In the genomic region with DNA sequence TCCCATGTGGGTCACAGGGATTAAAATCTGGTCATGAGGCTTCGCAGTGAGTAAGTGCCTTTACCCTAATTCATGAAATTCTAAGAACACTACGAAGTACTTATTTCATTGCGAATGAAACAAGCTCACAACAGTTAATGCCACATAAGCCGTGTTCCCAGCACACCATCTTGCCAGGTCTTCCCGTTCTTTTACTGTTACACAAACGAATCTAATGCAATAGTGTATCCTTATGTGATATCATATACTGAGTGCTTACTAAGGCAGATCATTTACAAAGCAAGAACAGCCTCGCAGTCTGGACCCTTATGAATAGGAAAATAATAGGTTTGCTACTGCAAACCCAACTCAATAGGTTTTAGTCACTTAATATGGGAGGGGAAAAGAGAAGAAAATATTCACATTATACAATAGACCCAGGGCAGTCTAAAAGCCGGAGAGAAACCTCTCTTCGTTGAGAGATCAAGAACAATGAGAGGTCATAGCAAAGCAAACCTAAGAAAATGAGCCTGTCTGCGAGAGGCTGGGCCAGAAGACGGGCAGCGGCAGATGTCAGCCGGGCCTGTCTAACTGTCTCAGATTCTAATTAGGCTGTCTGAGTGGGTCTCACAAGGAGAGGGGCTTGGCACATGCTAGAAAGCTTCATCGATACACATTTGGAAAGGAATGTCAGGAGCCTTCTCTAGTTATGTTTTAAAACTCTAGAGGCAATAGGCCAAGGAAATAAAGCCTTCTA, we compare ENCODE assay signal across 8 mouse cellular contexts. TPM values are rescaled to one million over a fixed set of nuclear protein-coding genes. Genes with fewer than 3 reads are reported as not detected.
A peak's percentile ranks its signal among the peaks of the same experiment; 100 is the strongest.
DNase-seq lines count a peak whose midpoint lies in the region; ATAC-seq and TF ChIP-seq lines count a peak whose summit lies in the region.

No protein-coding gene starts in this region.

- H3K9me3 ChIP-seq in embryonic facial prominence, embryonic 15.5 days (replicated peaks), result no peaks in the 10 kb centered on the region
- no peaks in the 10 kb centered on the region for H3K9me3 ChIP-seq in intestine, postnatal 0 days (ENCODE audit: control insufficient read depth)
- no peaks in the 10 kb centered on the region for H3K9me3 ChIP-seq in neural tube, embryonic 12.5 days

- 32% methylated on average over 14 of the region's 14 CpGs for whole genome bisulfite sequencing in embryonic facial prominence, embryonic 15.5 days
- WGBS in intestine, postnatal 0 days, result 33% methylated on average over 14 of the region's 14 CpGs
- 38% methylated on average over 14 of the region's 14 CpGs for WGBS in neural tube, embryonic 12.5 days

- H3K27me3 ChIP-seq in embryonic facial prominence, embryonic 15.5 days, result no peaks in the 10 kb centered on the region
- no peaks in the 10 kb centered on the region for H3K27me3 ChIP-seq in intestine, postnatal 0 days (replicated peaks; ENCODE audit: control insufficient read depth, insufficient read depth, low read length)
- H3K27me3 ChIP-seq in neural tube, embryonic 12.5 days (replicated peaks), result no peaks in the 10 kb centered on the region

- peaks cover 18% of the 10 kb centered on the region for H3K36me3 ChIP-seq in embryonic facial prominence, embryonic 15.5 days
- H3K36me3 ChIP-seq in intestine, postnatal 0 days (ENCODE audit: control insufficient read depth, insufficient read depth), result peaks cover 12% of the 10 kb centered on the region
- H3K36me3 ChIP-seq in neural tube, embryonic 12.5 days, result peaks cover 16% of the 10 kb centered on the region

- 0 out of 2 replicates have a peak, but pooled peaks have one; percentile 5 for ATAC-seq in embryonic facial prominence, embryonic 15.5 days (ENCODE audit: insufficient number of reproducible peaks, low FRiP score, low TSS enrichment, low read depth)
- ATAC-seq in intestine, postnatal 0 days, result no peak
- peak; percentile 38 for ATAC-seq in neural tube, embryonic 12.5 days (ENCODE audit: low FRiP score, low read depth)

- peak overlapping the region; percentile 97 for H3K27ac ChIP-seq in embryonic facial prominence, embryonic 15.5 days (replicated peaks)
- peak overlapping the region; percentile 97 for H3K27ac ChIP-seq in intestine, postnatal 0 days (ENCODE audit: low read depth, low read length)
- peak overlapping the region; percentile 86 for H3K27ac ChIP-seq in neural tube, embryonic 12.5 days

- TF ChIP-seq CTCF in intestine, postnatal 0 days (IDR thresholded peaks at IDR 0.05; ENCODE audit: low read depth), result no peak

- DNase-seq in embryo, embryonic 10.5 days (ENCODE audit: low spot score), result peak; percentile 35
- DNase-seq in embryo, embryonic 11 days, result no peak
- peak; percentile 12 for DNase-seq in 416B (ENCODE audit: low read depth)
- DNase-seq in c-Kit-positive CD71-positive TER-119-positive erythroid progenitor cells, embryonic 14.5 days (ENCODE audit: low spot score), result no peak
- DNase-seq in kidney, postnatal 36 days, result no peak

- peak overlapping the region; percentile 72 for H3K4me2 ChIP-seq in embryonic facial prominence, embryonic 15.5 days (replicated peaks)
- peak overlapping the region; percentile 76 for H3K4me2 ChIP-seq in intestine, postnatal 0 days (replicated peaks; ENCODE audit: low read depth)
- peak overlapping the region; percentile 67 for H3K4me2 ChIP-seq in neural tube, embryonic 12.5 days (replicated peaks)

- peak overlapping the region; percentile 80 for H3K9ac ChIP-seq in embryonic facial prominence, embryonic 15.5 days
- H3K9ac ChIP-seq in intestine, postnatal 0 days (ENCODE audit: low read depth, low read length), result peak overlapping the region; percentile 75
- H3K9ac ChIP-seq in neural tube, embryonic 12.5 days, result peak overlapping the region; percentile 86

- peaks cover 13% of the 10 kb centered on the region for H3K4me1 ChIP-seq in embryonic facial prominence, embryonic 15.5 days
- H3K4me1 ChIP-seq in intestine, postnatal 0 days (replicated peaks; ENCODE audit: control insufficient read depth, insufficient read depth, low read length), result no peaks in the 10 kb centered on the region
- H3K4me1 ChIP-seq in neural tube, embryonic 12.5 days, result peaks cover 11% of the 10 kb centered on the region; the same call in 1 of the 2 replicates

- H3K4me3 ChIP-seq in embryonic facial prominence, embryonic 15.5 days (replicated peaks), result peak overlapping the region; percentile 83
- peak overlapping the region; percentile 81 for H3K4me3 ChIP-seq in intestine, postnatal 0 days (ENCODE audit: low read depth, low read length)
- peak overlapping the region; percentile 68 for H3K4me3 ChIP-seq in neural tube, embryonic 12.5 days

RNA-seq across cellular contexts. Expression of a gene that starts 1.3 kb away (rescaled TPM):
- 125 and 138 TPM in 2 replicates for polyA plus RNA-seq in embryonic facial prominence, embryonic 15.5 days (2015; fragmentation: Nextera tagmentation; extraction: Ambion mirVana)
- polyA plus RNA-seq in intestine, postnatal 0 days (2015; fragmentation: Nextera tagmentation; extraction: Ambion mirVana), result 243 and 268 TPM in 2 replicates
- polyA plus RNA-seq in neural tube, embryonic 12.5 days (2016; fragmentation: Nextera tagmentation; extraction: Ambion mirVana), result 155 and 159 TPM in 2 replicates

RNA-seq across cellular contexts. Expression of a gene that starts 33.9 kb away (rescaled TPM):
- 15.1 and 19.4 TPM in 2 replicates for polyA plus RNA-seq in embryonic facial prominence, embryonic 15.5 days (2015; fragmentation: Nextera tagmentation; extraction: Ambion mirVana)
- polyA plus RNA-seq in intestine, postnatal 0 days (2015; fragmentation: Nextera tagmentation; extraction: Ambion mirVana), result 6.1 and 7.7 TPM in 2 replicates
- 39.6 and 44.7 TPM in 2 replicates for polyA plus RNA-seq in neural tube, embryonic 12.5 days (2016; fragmentation: Nextera tagmentation; extraction: Ambion mirVana)

Comparison
In these comparisons a context has a peak if more than half of its experiments do, and no peak if none do; other contexts are left out.
1. DNase-seq: peak in embryo, embryonic 10.5 days (single experiment) and 416B (single experiment); none in embryo, embryonic 11 days (single experiment), c-Kit-positive CD71-positive TER-119-positive erythroid progenitor cells, embryonic 14.5 days (single experiment) and kidney, postnatal 36 days (0 of 2).
2. Peak in every context shown above with its lines, with median percentiles within 50 percentile points of each other: H3K27ac ChIP-seq, H3K4me2 ChIP-seq, H3K4me3 ChIP-seq and H3K9ac ChIP-seq.